Mouse (Mus musculus) olfactory bulb, adult 2 months (tissue): ENCODE data around the gene Pgm1.

ENCODE experiments used
- CTCF ChIP-seq: fragments of 200-500 bp; IDR thresholded peaks from 2 replicates; pipeline ENCODE4 v1.5.1; 2012; ENCODE audit warnings: low read depth, mild to moderate bottlenecking, low read length, moderate library complexity; ENCODE audit not compliant: insufficient read depth
- POLR2A ChIP-seq: fragments of 200-500 bp; IDR thresholded peaks from 2 replicates; pipeline ENCODE4 v1.6.1; 2012; ENCODE audit warnings: mild to moderate bottlenecking, low read depth, low read length, moderate library complexity; ENCODE audit not compliant: insufficient read depth

DNA sequence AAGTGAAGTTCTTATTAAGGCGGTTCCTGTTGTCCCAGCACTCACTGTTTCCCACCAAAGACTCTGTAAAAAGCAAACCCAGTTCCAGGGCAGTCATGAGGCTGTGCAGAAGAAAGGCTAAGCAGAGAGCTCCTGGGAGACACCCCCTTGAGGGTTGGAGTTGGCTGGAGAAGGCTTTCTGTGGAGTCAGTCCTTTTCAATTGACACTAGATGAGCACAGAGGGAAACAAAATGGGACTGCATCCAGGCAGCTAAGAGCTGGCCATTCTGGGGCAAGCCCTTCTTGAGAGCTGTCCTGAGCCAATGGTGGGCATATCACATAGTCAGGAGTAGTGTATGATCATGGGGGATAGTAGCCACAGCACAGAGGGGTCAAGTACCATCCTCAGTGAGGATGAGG, 44.7 kb downstream of the Pgm1 start:
- TF ChIP-seq POLR2A (no peak), CTCF (no peak)
